20 mouse cellular contexts compared by ENCODE assay signal in the genomic region with DNA sequence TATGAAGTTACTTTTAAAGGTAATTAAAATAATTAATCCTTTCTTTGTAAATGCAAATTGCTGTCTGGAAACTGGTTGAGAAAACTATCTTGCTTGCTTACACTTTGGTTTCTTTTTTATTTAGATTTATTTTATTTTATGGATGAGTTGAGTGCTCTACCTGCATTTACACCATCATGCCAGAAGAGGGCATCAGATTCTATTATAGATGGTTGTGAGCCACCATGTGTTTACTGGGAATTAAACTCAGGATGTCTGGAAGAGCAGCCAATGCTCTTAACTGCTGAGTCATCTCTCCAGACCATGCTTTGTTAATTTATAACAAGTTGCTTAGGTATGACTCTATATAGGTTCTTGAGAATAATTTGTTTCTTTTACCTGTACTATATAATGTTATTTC.
DNase-seq lines count a peak whose midpoint lies in the region; TF ChIP-seq lines count a peak whose summit lies in the region.
"Had no signal": no experiment of that assay in that cellular context is flagged by ENCODE, and none has a peak within 500 bp of the region (broad histone marks: within the 10 kb centered on the region; RNA-seq: fewer than 3 reads in every experiment).

No protein-coding gene starts in this region.

- no peak overlapping the region for H3K27ac ChIP-seq in layer of hippocampus, adult 2 months
- H3K27ac ChIP-seq: heart, embryonic 15.5 days; hindbrain, embryonic 10.5 days; liver, embryonic 14.5 days; midbrain, embryonic 13.5 days had no signal

- peak; percentile 48 for TF ChIP-seq CTCF in layer of hippocampus, adult 2 months (conservative IDR thresholded peaks at IDR 0.05)
- TF ChIP-seq CTCF in E14TG2a.4 (conservative IDR thresholded peaks at IDR 0.05; ENCODE audit: low read length): peak; percentile 27

- no peaks in the 10 kb centered on the region for H3K27me3 ChIP-seq in E14TG2a.4 (ENCODE audit: insufficient read depth, low read length)
- H3K27me3 ChIP-seq: heart, embryonic 15.5 days; midbrain, embryonic 13.5 days had no signal

- intact Hi-C loops in heart, postnatal 36 days (cut with DNase I): no loop called here

- DNase-seq in layer of hippocampus, adult 2 months (ENCODE audit: low spot score in 2 of 2): no peak
- DNase-seq in layer of hippocampus, postnatal 25 days (ENCODE audit: extremely low spot score in 1 of 2, low spot score in 1 of 2): no peak
- DNase-seq in 3T3-L1 (ENCODE audit: low read depth, low spot score) (peak; percentile 12), ZHBTc4 (ENCODE audit: low read depth, low spot score) (peak; percentile 33)
- DNase-seq in heart, postnatal 36 days: no peak
- no peak for DNase-seq in heart, postnatal 4 days
- DNase-seq: adrenal gland, adult 8-10 months; gastrocnemius, postnatal 25 days; kidney, adult 2 months; kidney, postnatal 14 days; right cerebral cortex, postnatal 14 days; spleen, adult 18-20 months; thymus, adult 18-20 months had no signal

- no peak overlapping the region for H3K4me3 ChIP-seq in layer of hippocampus, adult 2 months
- H3K4me3 ChIP-seq in E14TG2a.4 (replicated peaks; ENCODE audit: low read length): no peak overlapping the region
- H3K4me3 ChIP-seq: erythroblast, embryonic 14.5 days; heart, embryonic 15.5 days; hindbrain, embryonic 10.5 days; midbrain, embryonic 13.5 days; myocyte had no signal

- no peaks in the 10 kb centered on the region for H3K9me3 ChIP-seq in E14TG2a.4 (ENCODE audit: low read length)
- H3K9me3 ChIP-seq: heart, embryonic 15.5 days; hindbrain, embryonic 10.5 days; midbrain, embryonic 13.5 days had no signal

- no peaks in the 10 kb centered on the region for H3K4me1 ChIP-seq in E14TG2a.4 (replicated peaks; ENCODE audit: low read depth, low read length)
- H3K4me1 ChIP-seq: heart, embryonic 15.5 days; hindbrain, embryonic 10.5 days; midbrain, embryonic 13.5 days had no signal

- H3K36me3 ChIP-seq in E14TG2a.4 (ENCODE audit: insufficient read depth, low read length): no peaks in the 10 kb centered on the region
- H3K36me3 ChIP-seq: heart, embryonic 15.5 days; hindbrain, embryonic 10.5 days; midbrain, embryonic 13.5 days had no signal

Comparison
In these comparisons a context has a peak if more than half of its experiments do, and no peak if none do; other contexts are left out.
1. DNase-seq: peak in 3T3-L1 (single experiment) and ZHBTc4 (single experiment); none in layer of hippocampus, adult 2 months (0 of 2), layer of hippocampus, postnatal 25 days (0 of 2), heart, postnatal 36 days (0 of 2) and heart, postnatal 4 days (single experiment).